Mouse (Mus musculus) testis, adult 2 months (tissue): ENCODE results near the gene Gdf7.

ENCODE experiments used
- CTCF ChIP-seq: fragments of 200-500 bp; IDR thresholded peaks from 2 replicates; pipeline ENCODE4 v1.5.1; 2012; ENCODE audit warnings: low read depth, mild to moderate bottlenecking, inconsistent platforms, low read length, moderate library complexity; ENCODE audit not compliant: control insufficient read depth, insufficient read depth, insufficient replicate concordance
- POLR2A ChIP-seq: fragments of 200-500 bp; IDR thresholded peaks from 2 replicates; pipeline ENCODE4 v1.6.1; 2012; ENCODE audit warnings: low read depth, mild to moderate bottlenecking, inconsistent platforms, low read length, moderate library complexity; ENCODE audit not compliant: control insufficient read depth

GRCm38 (mm10) chr12:8275424-8275823 lies 26.3 kb downstream of the Gdf7 start:
- TF ChIP-seq CTCF = no peak
- TF ChIP-seq POLR2A = no peak
